Mouse (Mus musculus) cerebellum, postnatal 14 days (tissue): Measurements from ENCODE around the gene Olfr1336.
A peak's percentile ranks its signal among the peaks of the same experiment; 100 is the strongest.
"Not testable (repeated sequence)": the region's sequence is repeated elsewhere in the genome, so short reads cannot be mapped to it uniquely, and the experiment has no call there.

ENCODE experiments used
- DNase-seq, 2 experiments: peaks; one replicate each; pipeline ENCODE4 v3.0.0; 2021; ENCODE audit warnings: mixed read lengths in 2 of 2

Gene Olfr1336

GRCm38 (mm10) chr7:6455868-6456267, at the start of gene Olfr1336:
Gene Olfr1336, plus strand, starts transcription at chr7:6456168.
- DNase-seq, result no peak

GRCm38 (mm10) chr7:6410043-6410442, 45.9 kb upstream of the Olfr1336 start, which contains the start of gene Gm20715:
Gene Gm20715, plus strand, starts transcription at chr7:6410277.
- peak; percentile 46 to 63 for DNase-seq

GRCm38 (mm10) chr7:6414626-6415441, 41.1 kb upstream of the Olfr1336 start:
- DNase-seq, result peak; percentile 36 to 42

GRCm38 (mm10) chr7:6415442-6415787, 40.6 kb upstream of the Olfr1336 start:
- no peak for DNase-seq

- no peak for DNase-seq
These were observed 36.1 kb upstream of the Olfr1336 start for GRCm38 (mm10) chr7:6419894-6420293.

GRCm38 (mm10) chr7:6429381-6429780, 26.6 kb upstream of the Olfr1336 start:
- no peak for DNase-seq

- DNase-seq, result peak; percentile 20 to 44
These were observed 25.6 kb upstream of the Olfr1336 start for GRCm38 (mm10) chr7:6430342-6430741.

- DNase-seq, result no peak
These were observed 17.6 kb upstream of the Olfr1336 start, which contains the start of gene Olfr1344 for GRCm38 (mm10) chr7:6438388-6438787. Gene Olfr1344, plus strand, starts transcription at chr7:6438688.

- DNase-seq, result no peak
These were observed 14.8 kb upstream of the Olfr1336 start for GRCm38 (mm10) chr7:6441173-6441572.

GRCm38 (mm10) chr7:6447771-6448170, 8.2 kb upstream of the Olfr1336 start:
- no peak for DNase-seq

GRCm38 (mm10) chr7:6456399-6456798, 431 bp downstream of the Olfr1336 start:
- DNase-seq, result no peak

- no peak for DNase-seq
These were observed 11.0 kb downstream of the Olfr1336 start, which contains the start of gene Olfr1346 for GRCm38 (mm10) chr7:6466951-6467350. Gene Olfr1346, plus strand, starts transcription at chr7:6467101.

- not testable (repeated sequence) for DNase-seq
These were observed 21.7 kb downstream of the Olfr1336 start for GRCm38 (mm10) chr7:6477633-6478032.

- no peak for DNase-seq
These were observed 30.9 kb downstream of the Olfr1336 start, which contains the start of gene Olfr5 for GRCm38 (mm10) chr7:6486841-6487240. Gene Olfr5, minus strand, starts transcription at chr7:6486941.

- no peak for DNase-seq
These were observed 43.7 kb downstream of the Olfr1336 start, which contains the start of gene Olfr1347 for GRCm38 (mm10) chr7:6499655-6500054. Gene Olfr1347, minus strand, starts transcription at chr7:6499755.

- DNase-seq, result no peak
These were observed 52.7 kb downstream of the Olfr1336 start, which contains the start of gene Olfr1348 for GRCm38 (mm10) chr7:6508648-6509047. Gene Olfr1348, minus strand, starts transcription at chr7:6508748.
